Mouse (Mus musculus): ENCODE measurements around the gene Ndel1. TPM values are rescaled to one million over a fixed set of nuclear protein-coding genes. Genes with fewer than 3 reads are reported as not detected.

Gene Ndel1
- total RNA-seq, 2 experiments from 2014 or later, result 110 to 127 TPM

DNA sequence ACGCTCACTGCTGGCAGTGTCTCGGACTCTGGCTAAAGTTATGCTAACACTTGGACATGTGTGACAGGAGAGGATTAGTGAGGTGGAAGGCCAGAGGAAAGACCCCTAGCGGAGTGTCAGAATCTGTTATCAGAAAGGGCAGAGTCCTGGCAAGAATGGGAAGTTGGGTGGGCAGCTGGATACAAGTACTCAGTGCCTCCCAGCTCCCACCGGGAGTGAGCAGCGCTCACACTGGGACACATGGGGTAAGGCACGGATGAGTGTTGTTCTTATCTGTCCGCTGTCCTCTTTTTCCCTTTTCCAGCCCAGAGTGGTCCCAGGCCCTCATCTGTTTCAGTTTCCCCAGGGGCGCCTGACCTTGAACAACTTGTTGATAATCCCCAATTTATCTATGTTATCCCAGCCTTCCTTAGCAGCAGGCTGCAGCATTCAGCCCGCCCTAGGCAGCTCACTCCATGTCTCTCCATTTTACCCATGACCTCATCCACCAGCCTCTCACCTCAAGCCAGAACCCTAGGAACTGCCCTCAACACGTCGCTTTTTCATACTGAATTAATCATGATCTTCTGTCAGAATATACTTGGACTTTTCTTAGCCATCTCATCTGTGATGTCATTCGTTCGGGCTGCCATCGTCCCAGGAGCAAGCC lies 91.1 kb downstream of the Ndel1 start:
- DNase-seq (ENCODE audit: low spot score in 2 of 2), result no peak

DNA sequence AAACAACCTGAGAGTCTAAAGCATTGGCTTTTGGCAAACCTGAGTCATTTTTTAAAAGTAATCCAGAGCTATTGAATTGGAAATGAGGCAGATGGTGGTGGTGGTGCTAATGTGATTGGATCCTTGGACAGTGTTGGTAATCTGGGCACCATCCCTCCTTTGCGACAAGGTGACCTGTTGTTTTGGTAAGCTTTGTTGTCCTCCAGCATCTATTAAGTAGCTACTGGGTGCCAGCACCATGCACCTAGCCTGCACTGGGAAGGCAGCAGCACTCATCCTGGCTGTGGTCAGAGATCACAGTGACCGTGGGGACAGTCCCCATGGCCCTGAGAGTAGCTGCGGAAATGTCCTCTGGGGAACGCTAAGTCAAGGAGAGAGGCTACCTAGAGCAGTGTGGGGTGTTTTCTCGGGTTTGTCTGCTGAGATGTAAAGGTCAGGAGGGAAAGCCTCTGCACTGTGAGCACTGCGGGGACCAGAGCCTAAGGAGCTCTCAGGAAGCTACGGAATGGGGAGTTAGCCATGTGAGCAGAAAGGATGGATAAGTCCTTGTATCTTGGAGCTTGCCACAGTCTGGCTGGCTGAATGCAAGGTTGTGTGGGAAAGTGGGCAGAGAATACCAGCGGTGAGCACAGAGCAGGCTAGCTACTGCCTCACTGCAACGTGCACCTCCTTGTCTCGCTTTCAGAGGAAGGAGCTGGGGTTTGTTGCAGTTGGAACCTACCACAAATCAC lies 91.8 kb downstream of the Ndel1 start:
- peak; percentile 31 to 33 for DNase-seq (ENCODE audit: low spot score in 2 of 2)

DNA sequence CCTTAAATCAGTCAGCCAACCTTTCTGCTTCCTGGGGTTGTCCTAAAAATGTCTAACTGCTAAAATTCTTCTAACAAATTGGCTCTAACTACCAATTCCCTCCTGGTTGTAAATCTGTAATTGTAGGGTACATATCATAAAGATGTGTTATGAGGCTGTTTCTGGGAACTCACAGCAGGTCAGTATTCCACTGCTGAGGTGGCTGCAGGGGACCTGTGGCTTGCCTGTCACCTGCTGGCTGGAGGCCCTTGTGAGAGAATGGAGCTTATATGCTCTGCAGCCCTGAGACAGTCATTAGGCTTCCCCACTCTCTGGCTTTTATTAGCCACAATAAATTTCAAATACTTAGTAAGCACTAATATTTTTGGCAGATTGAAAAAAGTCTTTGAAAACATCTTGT lies 92.8 kb downstream of the Ndel1 start:
- DNase-seq (ENCODE audit: low spot score in 2 of 2), result no peak

GRCm38 (mm10) chr11:68777933-68778332 lies 93.7 kb downstream of the Ndel1 start:
- no peak for DNase-seq (ENCODE audit: low spot score in 2 of 2)

DNA sequence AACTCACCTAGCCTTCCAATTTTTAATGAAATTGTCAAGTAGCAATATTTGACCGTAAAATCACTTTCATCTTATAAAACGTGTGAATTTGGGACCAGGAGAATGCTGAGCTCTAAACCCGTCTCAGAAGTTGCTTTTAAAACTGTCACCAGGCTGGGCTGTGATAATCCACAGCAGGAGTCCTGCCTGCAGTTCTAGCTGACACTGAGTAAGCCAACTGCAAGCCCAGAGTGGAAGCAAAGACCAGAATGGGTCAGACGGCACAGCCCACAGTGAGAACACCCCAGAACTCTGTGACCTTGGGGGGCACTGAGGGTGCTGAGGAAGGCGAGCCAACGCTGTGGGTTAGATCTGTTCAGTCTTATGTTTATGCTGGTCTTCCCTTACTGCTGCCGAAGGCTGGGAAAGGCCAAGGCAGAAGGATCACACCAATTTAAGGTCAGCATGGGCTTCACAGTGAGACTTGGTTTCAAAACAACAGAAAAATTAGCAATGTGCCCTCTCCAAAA lies 95.5 kb downstream of the Ndel1 start:
- no peak for DNase-seq (ENCODE audit: low spot score in 2 of 2)

Other genes with a start within 250 kb of the Ndel1 start
- 100 to 1,000 TPM; 200 to 219 TPM for gene Myh10, start 180.3 kb downstream of the Ndel1 start, total RNA-seq (2021)
- gene Rnf222, start 16.7 kb upstream of the Ndel1 start, total RNA-seq (2021), result not detected
- gene Rpl26, start 29.7 kb upstream of the Ndel1 start, total RNA-seq (2021), result 100 to 1,000 TPM; 894 to 903 TPM
- gene Odf4, start 55.2 kb upstream of the Ndel1 start, total RNA-seq (2021), result not detected
- 10 to 100 TPM; 20.4 to 24.0 TPM for gene Arhgef15, start 85.6 kb upstream of the Ndel1 start, total RNA-seq (2021)
- 1 to 10 TPM; 5.6 to 6.7 TPM for gene Slc25a35, start 96.3 kb upstream of the Ndel1 start, total RNA-seq (2021)
- gene Rangrf, start 103.3 kb upstream of the Ndel1 start, total RNA-seq (2021), result 10 to 100 TPM; 17.8 to 18.2 TPM
- 10 to 100 TPM; 26.1 to 26.2 TPM for gene Pfas, start 136.6 kb upstream of the Ndel1 start, total RNA-seq (2021)
- 10 to 100 TPM; 37.8 to 46.0 TPM for gene Ctc1, start 144.1 kb upstream of the Ndel1 start, total RNA-seq (2021)
- gene Aurkb, start 173.8 kb upstream of the Ndel1 start, total RNA-seq (2021), result under 1 TPM in 1 of 2 experiments, not detected in 1; 0.30 TPM
- gene Borcs6, start 187.9 kb upstream of the Ndel1 start, total RNA-seq (2021), result 10 to 100 TPM; 35.2 to 38.0 TPM
- gene Tmem107, start 198.9 kb upstream of the Ndel1 start, total RNA-seq (2021), result 10 to 100 TPM; 23.6 to 26.8 TPM
- 1,000 to 10,000 TPM; 1,053 to 1,091 TPM for gene Vamp2, start 216.6 kb upstream of the Ndel1 start, total RNA-seq (2021)
- gene Per1, start 223.4 kb upstream of the Ndel1 start, total RNA-seq (2021), result 100 to 1,000 TPM; 129 to 133 TPM
- gene Hes7, start 248.5 kb upstream of the Ndel1 start, total RNA-seq (2021), result under 1 TPM; 0.42 to 0.79 TPM